Mouse (Mus musculus) kidney, embryonic 14.5 days (tissue): ENCODE measurements around the gene Hvcn1. TPM values are rescaled to one million over a fixed set of nuclear protein-coding genes. Genes with fewer than 3 reads are reported as not detected.
A peak's percentile ranks its signal among the peaks of the same experiment; 100 is the strongest.
"Not testable (repeated sequence)": the region's sequence is repeated elsewhere in the genome, so short reads cannot be mapped to it uniquely, and the experiment has no call there.

Source experiments
- ATAC-seq: fragments of 200-750 bp; cut with Nextera tagmentation; 2 replicates; pipeline ENCODE4 v1.8.0; 2017; ENCODE audit warnings: moderate number of reproducible peaks, mild to moderate bottlenecking, moderate TSS enrichment, moderate library complexity; ENCODE audit not compliant: low FRiP score, low TSS enrichment
- H3K27ac ChIP-seq: fragments of 300-500 bp; sonication (generic); 2 replicates; pipeline ENCODE4 v1.5.1; 2014; ENCODE audit warnings: low read depth, mild to moderate bottlenecking, low read length, moderate library complexity, mixed read lengths
- H3K27me3 ChIP-seq: fragments of 300-500 bp; sonication (generic); 2 replicates; pipeline ENCODE4 v1.6.1; 2014; ENCODE audit warnings: mild to moderate bottlenecking, low read length; ENCODE audit not compliant: control insufficient read depth, insufficient read depth
- H3K36me3 ChIP-seq: fragments of 300-500 bp; sonication (generic); 2 replicates; pipeline ENCODE4 v1.6.1; 2014; ENCODE audit warnings: low read length, mixed read lengths; ENCODE audit not compliant: control insufficient read depth, insufficient read depth
- H3K4me1 ChIP-seq: fragments of 300-500 bp; sonication (generic); 2 replicates; pipeline ENCODE4 v1.6.1; 2014; ENCODE audit warnings: low read length, mixed read lengths; ENCODE audit not compliant: control insufficient read depth, insufficient read depth
- H3K4me2 ChIP-seq: fragments of 300-500 bp; sonication (generic); replicated peaks from 2 replicates; pipeline ENCODE4 v1.6.1; 2014; ENCODE audit warnings: low read depth, mild to moderate bottlenecking, low read length
- H3K4me3 ChIP-seq: fragments of 300-500 bp; sonication (generic); 2 replicates; pipeline ENCODE4 v1.5.1; 2014; ENCODE audit warnings: mild to moderate bottlenecking, low read length
- H3K9ac ChIP-seq: fragments of 300-500 bp; sonication (generic); 2 replicates; pipeline ENCODE4 v1.6.1; 2014; ENCODE audit warnings: low read depth, mild to moderate bottlenecking, low read length, moderate library complexity
- H3K9me3 ChIP-seq: fragments of 300-500 bp; sonication (generic); 2 replicates; pipeline ENCODE4 v1.6.1; 2016; ENCODE audit warnings: low read length; ENCODE audit not compliant: control insufficient read depth
- WGBS: fragments of 180-500 bp; shearing (Covaris S2); extraction: QIAGEN DNeasy Blood & Tissue Kit; methylation state at CpG from one replicate; pipeline ENCODE4 v1.1.7; 2014; 5-methylcytosine and 5-hydroxymethylcytosine counted together
- polyA plus RNA-seq: library from polyadenylated mRNA; unstranded; fragments of >200 nt; fragmentation: Nextera tagmentation; extraction: Ambion mirVana; gene quantifications from 2 replicates; pipeline ENCODE4 v1.2.1, GENCODE M21; 2014

The Hvcn1 gene
- polyA plus RNA-seq, 1 experiment from 2014 or later, result 12.7 TPM

DNA sequence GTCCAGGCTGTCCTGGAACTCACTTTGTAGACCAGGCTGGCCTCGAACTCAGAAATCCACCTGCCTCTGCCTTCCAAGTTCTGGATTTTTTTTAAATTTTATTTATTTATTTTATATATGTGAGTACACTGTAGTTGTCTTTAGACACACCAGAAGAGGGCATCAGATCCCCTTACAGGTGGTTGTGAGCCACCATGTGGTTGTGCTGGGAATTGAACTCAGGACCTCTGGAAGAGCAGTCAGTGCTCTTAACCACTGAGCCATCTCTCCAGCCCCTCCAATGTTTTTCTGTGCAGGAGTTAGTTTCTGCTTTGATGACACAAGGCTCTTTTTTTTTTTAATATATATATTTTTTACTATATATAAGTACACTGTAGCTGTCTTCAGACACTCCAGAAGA lies 6.2 kb downstream of the Hvcn1 start:
- ATAC-seq, result not testable (repeated sequence)

DNA sequence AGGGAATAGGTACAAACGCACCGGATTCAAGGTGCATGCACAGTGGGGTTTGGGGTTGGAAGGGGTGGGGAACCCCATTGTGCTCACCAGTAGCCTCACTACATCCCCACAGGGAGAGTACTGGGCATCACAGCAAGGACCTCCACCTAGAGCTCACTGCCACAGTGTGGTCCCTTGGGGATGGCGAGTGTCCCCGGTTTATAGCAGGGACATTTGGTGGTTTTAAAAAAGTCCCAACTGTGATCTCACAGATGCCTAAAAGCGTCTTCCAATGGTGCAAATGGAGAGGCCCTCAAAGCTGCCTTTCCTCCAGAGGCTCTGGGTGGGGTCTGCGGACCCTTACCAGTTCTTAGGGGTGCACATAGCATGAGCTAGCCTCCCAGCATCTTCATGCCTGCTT lies 7.3 kb downstream of the Hvcn1 start:
- Histone ChIP-seq H3K9ac (no peak overlapping the region), H3K36me3 (peaks cover 7% of the 10 kb centered on the region; the same call in 1 of the 2 replicates), H3K4me3 (no peak overlapping the region), H3K27ac (no peak overlapping the region), H3K27me3 (no peaks in the 10 kb centered on the region), H3K9me3 (no peaks in the 10 kb centered on the region), H3K4me1 (peaks cover 14% of the 10 kb centered on the region), H3K4me2 (no peak overlapping the region)
- 72% methylated on average over 6 of the region's 6 CpGs for WGBS
- ATAC-seq, result no peak

More for the DNA sequence above, 6.2 kb downstream of the Hvcn1 start:
- 97% methylated on average over 1 of the region's 1 CpGs for WGBS
- not testable (repeated sequence) for H3K9me3 ChIP-seq, H3K27me3 ChIP-seq, H3K9ac ChIP-seq, H3K4me3 ChIP-seq, H3K4me2 ChIP-seq, H3K27ac ChIP-seq, H3K36me3 ChIP-seq
- H3K4me1 ChIP-seq, result peaks cover 15% of the 10 kb centered on the region

DNA sequence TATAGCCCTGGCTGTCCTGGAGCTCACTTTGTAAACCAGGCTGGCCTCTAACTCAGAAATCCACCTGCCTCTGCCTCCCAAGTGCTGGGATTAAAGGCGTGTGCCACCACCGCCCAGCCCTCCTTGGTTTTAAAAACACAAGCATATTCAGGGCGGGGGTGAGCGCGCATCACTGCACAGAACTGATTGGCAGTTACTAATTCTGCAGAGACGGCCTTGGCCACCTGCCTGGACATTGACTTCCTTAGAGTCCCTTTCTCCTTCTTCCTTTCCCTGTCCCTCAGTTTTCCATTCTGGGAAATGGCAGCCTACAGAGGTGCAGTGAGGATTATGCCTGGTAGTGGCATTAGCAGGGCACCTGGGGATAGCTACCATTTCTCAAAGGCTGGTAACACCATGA lies 11.0 kb downstream of the Hvcn1 start:
- WGBS, result 79% methylated on average over 6 of the region's 6 CpGs
- ATAC-seq, result no peak

DNA sequence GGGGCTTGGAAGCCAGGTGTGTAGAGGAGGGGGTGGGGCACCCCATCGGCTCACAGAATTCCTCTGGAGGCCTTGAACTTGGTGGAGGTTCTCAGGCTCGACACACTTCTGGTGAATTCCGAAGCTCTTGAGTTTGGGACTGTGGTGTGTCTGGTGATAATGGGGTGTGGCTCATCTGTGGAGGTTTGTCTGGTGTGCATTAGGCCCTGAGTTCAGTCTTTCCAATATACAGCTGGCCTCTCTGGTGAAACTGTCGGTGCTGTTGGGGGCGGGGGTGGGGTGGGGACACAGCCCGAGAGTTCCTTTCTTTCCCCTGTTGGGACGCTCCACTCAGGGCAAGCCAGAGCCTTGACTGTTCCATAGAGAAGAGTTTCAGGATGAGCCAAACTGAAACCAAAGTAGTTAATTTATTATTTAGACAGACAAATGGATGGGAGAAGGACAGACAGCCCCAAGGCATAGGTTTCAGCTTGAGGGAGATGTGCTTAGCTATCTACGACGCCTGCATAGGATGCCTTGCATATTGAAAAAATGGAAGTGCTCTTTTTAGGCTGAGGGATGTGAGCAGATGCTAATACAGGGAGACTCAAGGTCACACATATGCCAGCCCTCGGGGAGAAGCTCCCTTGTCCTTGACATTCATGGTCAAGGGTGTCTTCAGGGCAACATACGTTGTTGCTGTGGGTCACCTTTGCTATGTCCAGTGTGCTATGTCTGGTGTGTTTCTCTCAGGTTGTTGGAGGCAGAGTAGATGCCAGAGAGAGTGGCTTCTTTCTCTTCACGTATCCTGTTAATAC lies 11.7 kb downstream of the Hvcn1 start:
- Histone ChIP-seq H3K27me3 (no peaks in the 10 kb centered on the region), H3K9me3 (no peaks in the 10 kb centered on the region), H3K4me1 (peaks cover 20% of the 10 kb centered on the region), H3K9ac (no peak overlapping the region), H3K4me2 (no peak overlapping the region), H3K27ac (no peak overlapping the region), H3K4me3 (no peak overlapping the region), H3K36me3 (peaks cover 7% of the 10 kb centered on the region; the same call in 1 of the 2 replicates)
- ATAC-seq, result no peak
- WGBS, result 88% methylated on average over 12 of the region's 12 CpGs

More for the DNA sequence above, 11.0 kb downstream of the Hvcn1 start:
- no peaks in the 10 kb centered on the region for H3K9me3 ChIP-seq
- H3K36me3 ChIP-seq, result peaks cover 7% of the 10 kb centered on the region; the same call in 1 of the 2 replicates
- H3K27ac ChIP-seq, result no peak overlapping the region
- H3K4me1 ChIP-seq, result peaks cover 20% of the 10 kb centered on the region
- no peak overlapping the region for H3K9ac ChIP-seq
- H3K4me3 ChIP-seq, result no peak overlapping the region
- H3K27me3 ChIP-seq, result no peaks in the 10 kb centered on the region
- H3K4me2 ChIP-seq, result no peak overlapping the region

DNA sequence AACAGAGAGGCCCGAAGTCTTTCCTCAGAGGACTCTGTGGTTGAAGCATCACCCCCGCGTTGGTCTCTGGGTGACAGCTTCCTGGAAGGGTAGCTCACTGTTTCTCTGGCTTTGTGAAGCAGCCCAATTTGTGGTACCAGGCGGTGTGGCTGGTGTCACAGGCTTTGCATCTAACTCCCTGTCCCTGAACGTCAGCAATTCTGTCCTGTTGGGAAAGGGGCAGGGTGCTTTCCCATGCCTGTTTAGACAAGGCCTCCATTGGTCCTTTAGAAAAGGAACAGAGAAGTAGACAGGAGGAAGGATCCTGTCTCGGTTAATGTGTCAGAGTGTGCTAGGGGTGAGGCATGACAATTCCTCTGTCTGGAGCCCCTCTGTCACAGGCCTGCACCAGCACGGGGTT lies 12.3 kb downstream of the Hvcn1 start:
- H3K4me2 ChIP-seq, result no peak overlapping the region
- H3K4me1 ChIP-seq, result peaks cover 20% of the 10 kb centered on the region
- no peak overlapping the region for H3K4me3 ChIP-seq
- no peak overlapping the region for H3K27ac ChIP-seq
- whole genome bisulfite sequencing, result 76% methylated on average over 7 of the region's 7 CpGs
- no peak overlapping the region for H3K9ac ChIP-seq
- peaks cover 7% of the 10 kb centered on the region; the same call in 1 of the 2 replicates for H3K36me3 ChIP-seq
- H3K9me3 ChIP-seq, result no peaks in the 10 kb centered on the region
- no peaks in the 10 kb centered on the region for H3K27me3 ChIP-seq
- ATAC-seq, result no peak

DNA sequence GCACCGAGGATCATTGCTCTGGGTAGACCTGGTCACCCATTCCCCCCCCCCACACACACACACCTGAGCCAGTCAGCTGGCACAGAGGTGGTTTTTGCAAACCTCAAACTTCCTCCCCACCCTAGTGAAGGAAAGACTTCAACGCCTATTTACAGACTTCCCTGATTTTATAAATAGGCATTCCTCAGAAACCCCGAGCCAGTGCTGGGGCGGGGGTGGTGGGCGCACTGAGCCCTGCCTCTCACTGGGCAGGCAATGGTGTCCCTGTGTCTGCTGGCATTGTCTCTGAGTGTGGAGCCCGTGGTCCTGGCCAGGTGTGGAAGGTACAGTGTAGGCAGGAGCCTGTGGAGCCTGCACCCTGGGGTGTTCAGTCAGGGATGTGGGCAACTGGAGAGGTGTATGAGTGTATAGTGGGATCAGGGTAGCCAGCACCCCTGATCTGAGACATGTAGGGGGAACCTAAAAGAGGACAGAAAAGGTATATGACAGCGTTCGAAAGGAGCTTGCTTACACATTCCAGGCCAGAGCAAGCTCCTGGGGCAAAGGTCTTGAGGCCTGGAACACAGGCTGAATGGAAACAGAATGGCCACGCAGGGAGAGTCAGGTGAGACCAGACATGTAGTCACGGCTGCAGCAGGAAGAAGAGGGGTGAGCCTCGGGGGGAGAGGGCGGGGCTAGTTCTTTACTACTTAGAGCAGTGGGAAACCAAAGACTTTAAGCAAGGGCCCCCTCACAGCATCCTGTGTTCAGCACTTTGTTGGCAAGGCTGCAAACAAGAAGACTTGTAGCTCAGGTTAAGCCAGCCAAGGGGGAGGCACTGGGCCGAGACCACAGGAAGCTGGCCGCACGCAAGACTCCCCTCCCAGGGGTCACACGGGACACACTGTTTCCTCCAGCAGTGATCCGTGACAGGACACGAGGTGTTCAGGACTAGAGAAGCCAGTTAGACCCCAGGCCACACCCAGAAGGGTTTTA lies 13.3 kb downstream of the Hvcn1 start:
- no peak overlapping the region for H3K4me2 ChIP-seq
- ATAC-seq, result peak; percentile 71
- no peak overlapping the region for H3K9ac ChIP-seq
- H3K4me3 ChIP-seq, result no peak overlapping the region
- peaks cover 7% of the 10 kb centered on the region; the same call in 1 of the 2 replicates for H3K36me3 ChIP-seq
- WGBS, result 42% methylated on average over 18 of the region's 18 CpGs
- H3K9me3 ChIP-seq, result no peaks in the 10 kb centered on the region
- peak overlapping the region; percentile 66; the same call in 1 of the 2 replicates for H3K27ac ChIP-seq
- no peaks in the 10 kb centered on the region for H3K27me3 ChIP-seq
- peaks cover 24% of the 10 kb centered on the region for H3K4me1 ChIP-seq

DNA sequence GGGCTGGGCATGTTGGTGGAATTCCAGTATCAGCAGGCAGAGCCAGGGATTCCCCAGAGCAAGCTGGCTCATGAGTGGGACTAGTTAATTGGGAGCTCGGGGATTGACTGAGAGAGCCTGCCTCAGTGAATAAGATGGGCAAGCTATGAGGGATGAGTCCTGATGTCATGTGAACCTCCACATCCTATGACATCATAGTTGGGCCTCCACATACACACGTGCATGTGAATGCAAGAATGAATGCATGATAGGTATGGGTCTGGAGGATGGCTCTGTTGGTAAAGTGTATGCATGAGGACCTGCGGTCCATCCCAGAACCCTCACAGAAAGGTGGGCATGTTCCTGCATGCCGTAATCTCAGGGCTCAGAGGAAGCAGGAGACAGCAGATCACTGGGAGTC lies 14.5 kb downstream of the Hvcn1 start:
- H3K27ac ChIP-seq, result no peak overlapping the region
- 91% methylated on average over 4 of the region's 4 CpGs for WGBS

DNA sequence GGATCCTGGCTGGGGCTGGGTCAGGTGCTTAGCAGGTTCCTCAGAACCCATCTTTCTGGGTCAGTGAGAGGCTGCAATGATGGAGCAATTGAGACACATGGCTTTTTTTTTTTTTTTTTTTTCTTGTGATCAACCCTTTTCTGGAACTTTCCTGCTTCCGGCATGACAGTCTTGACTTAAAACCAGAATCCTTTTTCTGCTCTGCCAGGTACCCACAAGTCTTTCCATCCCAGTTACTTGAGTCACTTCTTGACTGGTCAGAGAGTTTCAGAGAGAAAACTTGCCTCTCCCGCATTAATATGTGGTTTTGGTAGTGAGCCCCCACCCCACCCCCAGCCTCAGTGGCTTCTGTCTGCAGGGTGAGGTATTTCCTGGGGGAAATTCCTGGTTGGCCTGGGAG lies 17.7 kb downstream of the Hvcn1 start:
- no peak for ATAC-seq
- Histone ChIP-seq H3K4me1 (peaks cover 29% of the 10 kb centered on the region), H3K27me3 (no peaks in the 10 kb centered on the region), H3K27ac (no peak overlapping the region), H3K36me3 (no peaks in the 10 kb centered on the region), H3K9ac (no peak overlapping the region), H3K4me2 (no peak overlapping the region), H3K9me3 (0 out of 2 replicates have a peak, but pooled peaks cover 4% of the 10 kb centered on the region), H3K4me3 (no peak overlapping the region)
- WGBS, result 91% methylated on average over 2 of the region's 2 CpGs

More for the DNA sequence above, 14.5 kb downstream of the Hvcn1 start:
- Histone ChIP-seq H3K9me3 (no peaks in the 10 kb centered on the region), H3K27me3 (no peaks in the 10 kb centered on the region), H3K9ac (no peak overlapping the region), H3K4me1 (peaks cover 31% of the 10 kb centered on the region), H3K36me3 (peaks cover 7% of the 10 kb centered on the region; the same call in 1 of the 2 replicates), H3K4me2 (no peak overlapping the region), H3K4me3 (no peak overlapping the region)
- ATAC-seq, result no peak
